ENCODE assay signal across 11 mouse cellular contexts in the genomic region with DNA sequence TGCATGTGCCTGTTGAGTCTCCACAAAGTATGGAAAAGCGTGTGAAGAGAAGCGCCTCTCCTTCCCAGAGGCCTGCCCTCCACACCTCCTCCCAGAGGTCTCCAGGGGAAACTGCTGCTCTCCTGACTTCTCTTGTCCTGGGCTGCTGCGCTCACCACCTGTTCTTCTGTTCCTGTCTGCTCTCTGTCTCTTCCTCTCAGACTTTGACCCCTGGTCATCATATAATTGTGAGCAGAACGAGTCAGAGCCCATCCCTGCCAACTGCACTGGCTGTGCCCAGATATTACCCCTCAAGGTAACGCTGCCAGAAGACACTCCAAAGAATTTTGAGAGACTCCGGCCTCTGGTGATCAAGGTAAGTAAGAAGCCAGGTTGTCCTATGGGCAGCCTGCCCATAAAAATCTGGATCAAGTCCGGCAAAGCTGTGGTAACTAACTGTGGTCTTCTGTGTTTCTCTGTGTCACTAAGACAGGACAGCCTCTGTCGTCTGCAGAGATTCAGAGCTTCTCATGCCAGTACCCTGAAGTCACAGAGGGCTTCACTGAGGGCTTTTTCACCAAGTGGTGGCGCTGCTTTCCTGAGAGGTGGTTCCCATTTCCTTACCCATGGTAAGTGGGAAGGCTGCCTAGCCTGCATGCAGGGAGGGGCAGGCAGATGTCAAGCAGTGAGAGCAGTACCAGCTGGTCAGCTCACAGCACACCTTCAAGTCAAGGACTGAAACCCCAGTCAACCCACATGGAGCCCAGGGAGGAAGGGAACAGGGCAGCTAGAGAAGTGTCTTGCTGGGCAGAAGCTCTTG. TPM values are rescaled to one million over a fixed set of nuclear protein-coding genes. Genes with fewer than 3 reads are reported as not detected.
DNase-seq lines count a peak whose midpoint lies in the region; ATAC-seq and TF ChIP-seq lines count a peak whose summit lies in the region.
"Had no signal": no experiment of that assay in that cellular context is flagged by ENCODE, and none has a peak within 500 bp of the region (broad histone marks: within the 10 kb centered on the region; RNA-seq: fewer than 3 reads in every experiment).

No protein-coding gene starts in this region.

- peak; percentile 47 for DNase-seq in gastrocnemius, postnatal 10 days
- DNase-seq in gastrocnemius, adult 8-10 months (ENCODE audit: low spot score in 2 of 2) = no peak
- no peak for DNase-seq in liver, embryonic 14.5 days (ENCODE audit: low read depth in 3 of 3, low spot score in 3 of 3)
- no peak for DNase-seq in liver, embryonic 11.5 days (ENCODE audit: low spot score)
- peak; percentile 78 for DNase-seq in kidney, adult 9 months
- peak; percentile 60 for DNase-seq in lung, postnatal 36 days
- no peak for DNase-seq in right cerebral cortex, adult 18-20 months
- DNase-seq in adrenal gland, postnatal 4 days (ENCODE audit: low spot score in 2 of 2) = no peak
- DNase-seq: B cell, adult 2 months; thymus, adult 2 months had no signal

- 75% methylated on average over 9 of the region's 9 CpGs for WGBS in liver, embryonic 14.5 days (ENCODE audit: insufficient replicate concordance)
- 82% methylated on average over 9 of the region's 9 CpGs for WGBS in liver, embryonic 11.5 days

- 0 out of 2 replicates have a peak, but pooled peaks have one; percentile 10 for TF ChIP-seq CTCF in liver, embryonic 14.5 days (IDR thresholded peaks at IDR 0.05; ENCODE audit: low read depth)

- no peak overlapping the region for H3K27ac ChIP-seq in liver, embryonic 14.5 days
- no peak overlapping the region for H3K27ac ChIP-seq in liver, embryonic 11.5 days (ENCODE audit: low read depth, low read length)
- H3K27ac ChIP-seq: lung, embryonic 15.5 days had no signal

- peaks cover 5% of the 10 kb centered on the region; the same call in 1 of the 2 replicates for H3K36me3 ChIP-seq in liver, embryonic 14.5 days (replicated peaks; ENCODE audit: control insufficient read depth, insufficient read depth, low read depth)
- H3K36me3 ChIP-seq in liver, embryonic 11.5 days (ENCODE audit: control insufficient read depth, insufficient read depth, low read length) = peaks cover 9% of the 10 kb centered on the region; the same call in 1 of the 2 replicates

- TF ChIP-seq EP300 in liver, embryonic 14.5 days (IDR thresholded peaks at IDR 0.05; ENCODE audit: low read depth) = no peak

- no peak for ATAC-seq in liver, embryonic 14.5 days (ENCODE audit: insufficient read depth)
- no peak for ATAC-seq in liver, embryonic 11.5 days (replicated peaks; ENCODE audit: low FRiP score)

- no peak overlapping the region for H3K4me2 ChIP-seq in liver, embryonic 14.5 days (ENCODE audit: low read depth)
- H3K4me2 ChIP-seq in liver, embryonic 11.5 days = no peak overlapping the region
- H3K4me2 ChIP-seq: lung, embryonic 15.5 days had no signal

- H3K27me3 ChIP-seq in liver, embryonic 14.5 days (ENCODE audit: control insufficient read depth, insufficient read depth, low read length) = no peaks in the 10 kb centered on the region
- no peaks in the 10 kb centered on the region for H3K27me3 ChIP-seq in liver, embryonic 11.5 days (replicated peaks; ENCODE audit: control insufficient read depth, insufficient read depth, low read length)
- H3K27me3 ChIP-seq: lung, embryonic 15.5 days had no signal

- H3K9me3 ChIP-seq in liver, embryonic 14.5 days (ENCODE audit: control insufficient read depth, low read length) = no peaks in the 10 kb centered on the region
- no peaks in the 10 kb centered on the region for H3K9me3 ChIP-seq in liver, embryonic 11.5 days (ENCODE audit: control insufficient read depth, low read length)
- H3K9me3 ChIP-seq: lung, embryonic 15.5 days had no signal

- peaks cover 0 to 6% of the 10 kb centered on the region in 2 experiments; a peak in 1 of 4 replicates for H3K4me1 ChIP-seq in liver, embryonic 14.5 days (replicated peaks; ENCODE audit: control insufficient read depth in 2 of 2, insufficient read depth in 2 of 2, low read length in 1 of 2)
- H3K4me1 ChIP-seq in liver, embryonic 11.5 days (replicated peaks; ENCODE audit: control insufficient read depth, insufficient read depth, low read length) = peaks cover 3% of the 10 kb centered on the region; the same call in 1 of the 2 replicates

- no peak overlapping the region for H3K9ac ChIP-seq in liver, embryonic 14.5 days (replicated peaks)
- no peak overlapping the region for H3K9ac ChIP-seq in liver, embryonic 11.5 days (ENCODE audit: low read depth, low read length)
- H3K9ac ChIP-seq: lung, embryonic 15.5 days had no signal

- H3K4me3 ChIP-seq in liver, embryonic 14.5 days (ENCODE audit: insufficient read depth in 1 of 2, low read depth in 2 of 2, low read length in 2 of 2) = no peak overlapping the region
- H3K4me3 ChIP-seq in liver, embryonic 11.5 days (ENCODE audit: low read depth, low read length) = no peak overlapping the region
- H3K4me3 ChIP-seq: lung, embryonic 15.5 days had no signal

RNA-seq across cellular contexts. Expression of gene Pi16, which starts 23.5 kb away (rescaled TPM):
- 10 to 100 TPM; 38.8 to 45.1 TPM for total RNA-seq in gastrocnemius, postnatal 10 days (2021)
- 10 to 100 TPM; 12.3 to 27.4 (median 16.7) TPM for total RNA-seq in gastrocnemius, adult 8-10 months (2022)
- polyA plus RNA-seq in liver, embryonic 14.5 days (2012; rRNA removed) = 0.90 and 0.97 TPM in 2 replicates
- 0.39 and 0.52 TPM in 2 replicates for polyA plus RNA-seq in liver, embryonic 14.5 days (2014; fragmentation: Nextera tagmentation; extraction: Ambion mirVana)
- 0.32 and 0.51 TPM in 2 replicates for polyA plus RNA-seq in liver, embryonic 11.5 days (2014; fragmentation: Nextera tagmentation; extraction: Ambion mirVana)
- 10 to 100 TPM; 11.3 to 13.3 TPM for total RNA-seq in adrenal gland, postnatal 4 days (2021)

RNA-seq across cellular contexts. Expression of gene BC004004, which starts 25.4 kb away (rescaled TPM):
- total RNA-seq in gastrocnemius, postnatal 10 days (2021) = 100 to 1,000 TPM; 115 to 118 TPM
- total RNA-seq in gastrocnemius, adult 8-10 months (2022) = 100 to 1,000 TPM; 107 to 140 (median 126) TPM
- polyA plus RNA-seq in liver, embryonic 14.5 days (2012; rRNA removed) = 26.1 and 27.4 TPM in 2 replicates
- polyA plus RNA-seq in liver, embryonic 14.5 days (2014; fragmentation: Nextera tagmentation; extraction: Ambion mirVana) = 57.7 and 58.1 TPM in 2 replicates
- polyA plus RNA-seq in liver, embryonic 11.5 days (2014; fragmentation: Nextera tagmentation; extraction: Ambion mirVana) = 70.9 and 72.7 TPM in 2 replicates
- total RNA-seq in adrenal gland, postnatal 4 days (2021) = 100 to 1,000 TPM; 115 to 116 TPM

RNA-seq across cellular contexts. Expression of gene Ppil1, which starts 30.0 kb away (rescaled TPM):
- total RNA-seq in gastrocnemius, postnatal 10 days (2021) = 10 to 100 TPM; 11.4 to 12.4 TPM
- total RNA-seq in gastrocnemius, adult 8-10 months (2022) = 1 to 10 TPM; 4.8 to 8.3 (median 6.7) TPM
- 46.2 and 47.9 TPM in 2 replicates for polyA plus RNA-seq in liver, embryonic 14.5 days (2012; rRNA removed)
- polyA plus RNA-seq in liver, embryonic 14.5 days (2014; fragmentation: Nextera tagmentation; extraction: Ambion mirVana) = 84.7 and 87.3 TPM in 2 replicates
- 200 and 201 TPM in 2 replicates for polyA plus RNA-seq in liver, embryonic 11.5 days (2014; fragmentation: Nextera tagmentation; extraction: Ambion mirVana)
- 10 to 100 TPM; 31.2 to 33.2 TPM for total RNA-seq in adrenal gland, postnatal 4 days (2021)

RNA-seq across cellular contexts. Expression of gene Mtch1, which starts 53.7 kb away (rescaled TPM):
- 100 to 1,000 TPM; 197 to 221 TPM for total RNA-seq in gastrocnemius, postnatal 10 days (2021)
- total RNA-seq in gastrocnemius, adult 8-10 months (2022) = 10 to 100 TPM; 74.1 to 82.3 (median 80.3) TPM
- polyA plus RNA-seq in liver, embryonic 14.5 days (2012; rRNA removed) = 61.1 and 69.0 TPM in 2 replicates
- polyA plus RNA-seq in liver, embryonic 14.5 days (2014; fragmentation: Nextera tagmentation; extraction: Ambion mirVana) = 54.3 and 64.3 TPM in 2 replicates
- polyA plus RNA-seq in liver, embryonic 11.5 days (2014; fragmentation: Nextera tagmentation; extraction: Ambion mirVana) = 147 and 149 TPM in 2 replicates
- 100 to 1,000 TPM; 309 to 341 TPM for total RNA-seq in adrenal gland, postnatal 4 days (2021)

RNA-seq across cellular contexts. Expression of gene Cpne5, which starts 56.0 kb away (rescaled TPM):
- total RNA-seq in gastrocnemius, postnatal 10 days (2021) = under 1 TPM; 0.32 to 0.49 TPM
- total RNA-seq in gastrocnemius, adult 8-10 months (2022) = not detected
- polyA plus RNA-seq in liver, embryonic 14.5 days (2012; rRNA removed) = 0.06 and 0.12 TPM in 2 replicates
- polyA plus RNA-seq in liver, embryonic 14.5 days (2014; fragmentation: Nextera tagmentation; extraction: Ambion mirVana) = 0.16 and 0.28 TPM in 2 replicates
- 0.93 and 1.1 TPM in 2 replicates for polyA plus RNA-seq in liver, embryonic 11.5 days (2014; fragmentation: Nextera tagmentation; extraction: Ambion mirVana)
- 1 to 10 TPM; 2.8 to 2.9 TPM for total RNA-seq in adrenal gland, postnatal 4 days (2021)

Comparison
In these comparisons a context has a peak if more than half of its experiments do, and no peak if none do; other contexts are left out.
1. DNase-seq: peak in gastrocnemius, postnatal 10 days (single experiment), kidney, adult 9 months (single experiment) and lung, postnatal 36 days (single experiment); none in gastrocnemius, adult 8-10 months (0 of 2), liver, embryonic 14.5 days (0 of 3), liver, embryonic 11.5 days (single experiment), right cerebral cortex, adult 18-20 months (single experiment) and adrenal gland, postnatal 4 days (0 of 2).